Mouse (Mus musculus): ENCODE data around the gene Cyb561.
A peak's percentile ranks its signal among the peaks of the same experiment; 100 is the strongest.

The Cyb561 gene

DNA sequence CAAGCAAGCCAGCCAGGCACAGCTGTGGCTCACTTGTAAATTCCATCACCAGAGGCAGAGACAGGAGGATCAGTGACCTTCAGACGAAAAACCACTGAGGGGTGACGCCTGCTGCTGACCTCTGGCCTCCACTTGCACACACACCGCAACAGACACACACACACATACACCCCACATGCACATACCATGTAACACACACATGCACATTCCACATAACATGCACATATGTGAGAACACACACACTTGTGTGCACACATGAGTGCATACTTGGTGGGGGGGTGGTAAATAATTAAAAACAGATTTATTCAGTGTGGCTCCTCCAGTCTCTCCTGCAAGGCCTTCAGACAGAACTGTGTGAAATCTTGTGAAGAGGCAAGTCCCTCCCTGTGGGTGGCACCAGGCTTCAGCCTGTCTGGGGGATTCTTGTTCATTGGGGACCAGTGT, 1.5 kb downstream of the Cyb561 start:
- no peak for DNase-seq

GRCm38 (mm10) chr11:105950519-105950918, 2.6 kb downstream of the Cyb561 start:
- DNase-seq: no peak

- no peak for DNase-seq
These were observed 4.9 kb downstream of the Cyb561 start for GRCm38 (mm10) chr11:105948255-105948654.

DNA sequence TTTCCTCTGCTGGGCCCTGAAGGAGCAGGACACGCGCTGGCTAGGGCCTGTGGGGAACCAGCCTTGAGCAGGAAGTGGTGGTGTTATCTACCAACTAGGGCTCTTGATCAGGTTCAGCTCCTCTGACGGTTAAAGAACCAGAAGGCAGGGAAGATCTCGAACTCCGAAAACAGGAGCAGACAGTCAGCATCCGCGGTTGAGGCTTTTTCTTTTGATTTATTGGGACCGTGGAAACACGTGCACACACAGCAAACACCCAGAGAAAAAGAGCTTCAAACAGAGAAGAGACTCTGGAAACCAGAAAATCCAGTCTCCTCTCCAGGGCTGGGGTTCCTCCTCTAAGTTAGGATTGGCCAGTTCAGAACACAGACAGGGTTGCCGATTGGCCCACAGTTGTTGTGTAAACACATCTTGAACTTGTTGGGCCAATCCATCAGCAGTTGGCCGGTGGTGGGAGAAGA, 6.4 kb downstream of the Cyb561 start:
- no peak for DNase-seq

- no peak for DNase-seq
These were observed 8.1 kb downstream of the Cyb561 start for GRCm38 (mm10) chr11:105944770-105945672.

- DNase-seq: peak; percentile 47
These were observed 9.0 kb downstream of the Cyb561 start for GRCm38 (mm10) chr11:105944126-105944621.

DNA sequence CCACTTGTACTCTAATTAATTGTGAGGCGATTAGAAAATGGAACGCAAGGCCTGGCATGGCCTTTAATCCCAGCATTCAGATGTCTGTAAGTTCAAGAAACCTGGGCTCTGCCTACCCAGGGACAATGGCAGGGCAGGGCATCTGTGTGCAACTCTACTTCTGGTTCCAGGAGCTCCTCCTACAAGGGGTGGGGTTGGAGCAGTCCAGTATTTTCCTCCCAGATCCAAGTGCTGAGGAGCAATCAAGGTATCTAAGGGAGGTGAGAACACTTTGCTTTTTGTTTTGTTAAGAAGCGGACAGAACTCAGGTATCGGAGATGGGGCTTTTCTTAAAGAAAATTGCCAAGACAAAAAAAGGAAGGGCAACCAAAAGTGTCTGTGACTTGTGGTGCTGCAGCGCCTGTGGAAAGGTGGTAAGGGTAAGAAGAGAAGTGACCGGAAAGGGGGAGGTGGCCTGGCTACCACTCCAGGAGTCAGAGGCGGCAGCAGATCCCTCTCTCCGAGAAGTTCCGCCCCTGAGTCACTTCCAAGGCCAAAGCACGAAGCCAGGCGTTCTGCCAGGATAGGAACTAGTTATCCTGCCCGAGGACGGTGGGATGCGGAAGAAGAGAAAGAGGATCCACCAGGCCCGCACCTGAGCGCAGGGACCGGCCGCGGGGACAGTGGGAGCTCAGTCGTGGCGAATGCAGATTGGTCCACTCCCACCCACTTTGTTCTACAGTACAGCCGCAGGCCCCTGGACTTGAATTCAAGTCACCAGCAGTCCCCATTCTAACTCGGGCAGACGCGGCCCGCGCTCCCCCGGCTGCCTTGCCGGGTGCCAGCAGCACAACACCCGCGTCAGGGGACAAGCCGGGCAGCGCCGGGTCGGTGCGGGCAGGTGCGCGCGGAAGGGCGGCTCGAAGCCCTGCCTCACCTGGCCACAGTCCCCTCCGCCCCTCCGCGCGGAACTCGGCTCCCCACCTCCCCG, 9.7 kb downstream of the Cyb561 start:
- no peak for DNase-seq

DNA sequence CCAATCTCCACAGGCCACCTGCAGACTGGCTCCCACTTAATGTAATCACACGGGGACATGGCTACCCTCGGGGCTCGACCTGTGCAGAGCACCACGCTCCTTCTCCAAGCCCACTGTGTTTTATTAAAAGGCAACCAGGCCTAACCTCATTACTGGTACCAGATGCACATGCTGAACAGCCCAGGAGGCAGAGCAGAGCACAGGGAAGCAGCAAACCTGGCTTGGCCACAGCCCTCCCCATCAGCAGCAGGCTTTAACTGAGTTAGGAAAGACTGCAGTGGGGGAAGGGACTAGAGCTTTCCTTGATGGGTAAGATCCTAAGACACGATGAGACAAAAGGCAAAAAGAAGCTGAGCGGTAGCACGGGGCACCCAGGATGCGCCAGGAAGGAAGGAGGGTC, 11.2 kb downstream of the Cyb561 start:
- DNase-seq: no peak

DNA sequence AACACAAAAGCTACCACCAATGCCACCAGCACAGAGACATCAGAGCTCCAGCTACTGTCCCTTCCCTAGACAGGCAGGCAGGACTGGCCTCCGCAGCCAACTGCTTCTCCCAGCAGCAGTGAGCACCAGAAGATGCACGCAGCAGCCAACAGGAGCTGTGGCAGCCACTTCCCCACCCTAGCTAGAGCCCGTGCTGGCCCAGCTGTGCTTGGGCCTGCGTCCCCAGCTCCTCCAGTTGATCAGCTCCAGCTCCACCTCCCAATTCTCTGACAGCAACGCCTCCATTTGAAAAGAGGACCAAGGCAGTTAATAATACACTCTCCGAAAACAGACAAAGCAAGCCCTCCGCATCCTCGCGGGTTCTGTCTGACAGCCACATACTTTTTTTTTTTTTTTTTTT, 14.4 kb downstream of the Cyb561 start:
- DNase-seq: no peak

GRCm38 (mm10) chr11:105936974-105937373, 16.2 kb downstream of the Cyb561 start:
- no peak for DNase-seq

- peak; percentile 21 for DNase-seq
These were observed 16.9 kb downstream of the Cyb561 start for GRCm38 (mm10) chr11:105936200-105936599.

DNA sequence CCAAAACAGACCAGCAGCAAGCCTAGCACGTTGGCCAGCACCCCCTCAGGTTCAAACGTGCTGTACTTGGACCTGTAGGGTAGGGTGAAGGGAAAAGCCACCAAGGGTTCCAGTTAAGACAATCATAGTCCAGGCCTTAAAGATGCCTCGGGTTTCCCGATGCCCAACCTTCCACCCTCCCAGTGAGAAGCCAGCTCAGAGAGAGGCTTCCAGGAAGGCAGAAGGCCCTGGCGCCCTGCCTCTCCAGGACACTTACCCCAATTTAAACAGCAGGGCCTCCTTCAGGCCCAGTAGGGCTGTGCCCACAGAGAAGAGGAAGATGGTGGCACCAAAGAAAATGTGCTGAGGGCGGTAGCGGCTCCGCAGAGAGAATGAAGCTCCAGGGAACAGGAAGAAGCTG, 17.6 kb downstream of the Cyb561 start:
- no peak for DNase-seq

DNA sequence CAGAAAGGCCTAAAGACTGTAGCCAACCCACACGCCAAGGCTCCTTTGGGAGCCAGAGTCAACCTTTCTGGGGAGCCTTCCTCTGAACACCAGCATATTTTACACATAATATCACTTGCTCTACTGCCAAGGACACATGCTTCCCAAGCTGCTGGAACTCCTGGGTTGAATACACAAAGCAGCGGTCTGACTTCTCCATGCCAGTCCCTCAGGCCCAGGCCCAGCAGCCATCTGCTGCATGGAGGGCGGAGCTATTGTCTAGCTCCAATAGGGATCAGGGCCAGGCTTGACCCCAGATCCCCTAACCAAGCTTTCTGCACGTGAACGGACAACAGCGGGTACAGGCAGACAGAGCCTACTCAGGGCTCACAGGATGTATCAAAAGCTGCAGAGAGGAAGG, 18.3 kb downstream of the Cyb561 start:
- DNase-seq: no peak

- DNase-seq: no peak
These were observed 18.8 kb downstream of the Cyb561 start for GRCm38 (mm10) chr11:105934303-105934711.

- no peak for DNase-seq
These were observed 19.4 kb downstream of the Cyb561 start for GRCm38 (mm10) chr11:105933746-105934145.

- DNase-seq: no peak
These were observed 21.8 kb downstream of the Cyb561 start for GRCm38 (mm10) chr11:105931380-105931779.

GRCm38 (mm10) chr11:105928171-105928570, 25.0 kb downstream of the Cyb561 start:
- DNase-seq: no peak

- peak; percentile 75 for DNase-seq
These were observed 25.8 kb downstream of the Cyb561 start for GRCm38 (mm10) chr11:105927065-105928030.

GRCm38 (mm10) chr11:105922769-105923663, 30.1 kb downstream of the Cyb561 start:
- DNase-seq: no peak

- DNase-seq: no peak
These were observed 31.9 kb downstream of the Cyb561 start for GRCm38 (mm10) chr11:105921275-105921674.

DNA sequence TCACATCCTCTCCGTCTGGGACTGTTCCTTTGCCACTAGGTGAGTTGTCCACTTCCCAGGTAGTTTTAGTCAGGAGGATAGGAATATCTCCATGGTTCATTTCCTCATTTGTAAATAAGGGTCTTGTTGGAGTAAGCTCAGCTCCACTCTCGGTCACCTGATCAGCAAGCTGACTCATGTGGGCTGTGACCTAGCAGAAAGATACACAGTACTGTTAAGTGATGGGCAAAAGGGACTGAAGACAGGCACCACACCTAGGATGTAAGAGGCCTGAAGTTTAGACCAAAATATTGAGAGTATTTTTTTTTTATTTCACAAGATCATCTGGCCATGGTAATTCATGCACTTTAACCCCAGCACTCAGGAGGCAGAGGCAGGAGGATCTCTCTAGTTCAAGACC, 32.3 kb downstream of the Cyb561 start:
- no peak for DNase-seq

All from cerebellum, adult 8-10 months (tissue).